Mouse (Mus musculus) neutrophil, adult 5-6 weeks (primary cell): ENCODE measurements around the gene Kctd10. TPM values are rescaled to one million over a fixed set of nuclear protein-coding genes. Genes with fewer than 3 reads are reported as not detected.
A peak's percentile ranks its signal among the peaks of the same experiment; 100 is the strongest.

Experiments
- ATAC-seq: fragments of 151-379, 151-347 bp; 2 replicates; pipeline ENCODE4 v1.8.0; 2017; ENCODE audit warnings: mild to moderate bottlenecking, moderate TSS enrichment; ENCODE audit not compliant: insufficient number of reproducible peaks, poor library complexity, low FRiP score, severe bottlenecking; ENCODE audit errors: extremely low read depth
- total RNA-seq: library from RNA; stranded (forward); fragments of 200-1000 nt; gene quantifications from 2 replicates; pipeline ENCODE4 v1.2.3, GENCODE M21; 2017

Gene Kctd10
- total RNA-seq, 1 experiment from 2014 or later: 88.8 TPM

DNA sequence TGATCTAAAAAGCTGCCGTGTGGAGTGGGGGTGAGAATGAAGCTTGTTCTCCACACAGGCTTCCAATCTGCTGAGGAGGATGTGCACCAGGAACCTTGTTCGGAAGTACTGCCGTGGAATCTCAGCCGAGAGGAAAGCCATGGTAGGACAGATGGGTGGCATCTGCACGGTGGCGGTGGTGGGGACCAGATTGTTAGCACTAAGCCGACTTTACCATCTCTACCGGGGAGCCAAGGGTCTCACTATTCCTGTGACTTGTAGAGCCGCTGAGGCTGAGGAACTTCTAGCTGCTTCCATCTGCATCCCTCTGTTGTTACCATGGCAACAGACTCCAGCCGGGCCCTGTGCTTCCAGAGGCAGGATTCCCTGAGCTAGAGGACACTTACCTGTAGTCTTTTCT, 21.5 kb downstream of the Kctd10 start:
- no peak for ATAC-seq

DNA sequence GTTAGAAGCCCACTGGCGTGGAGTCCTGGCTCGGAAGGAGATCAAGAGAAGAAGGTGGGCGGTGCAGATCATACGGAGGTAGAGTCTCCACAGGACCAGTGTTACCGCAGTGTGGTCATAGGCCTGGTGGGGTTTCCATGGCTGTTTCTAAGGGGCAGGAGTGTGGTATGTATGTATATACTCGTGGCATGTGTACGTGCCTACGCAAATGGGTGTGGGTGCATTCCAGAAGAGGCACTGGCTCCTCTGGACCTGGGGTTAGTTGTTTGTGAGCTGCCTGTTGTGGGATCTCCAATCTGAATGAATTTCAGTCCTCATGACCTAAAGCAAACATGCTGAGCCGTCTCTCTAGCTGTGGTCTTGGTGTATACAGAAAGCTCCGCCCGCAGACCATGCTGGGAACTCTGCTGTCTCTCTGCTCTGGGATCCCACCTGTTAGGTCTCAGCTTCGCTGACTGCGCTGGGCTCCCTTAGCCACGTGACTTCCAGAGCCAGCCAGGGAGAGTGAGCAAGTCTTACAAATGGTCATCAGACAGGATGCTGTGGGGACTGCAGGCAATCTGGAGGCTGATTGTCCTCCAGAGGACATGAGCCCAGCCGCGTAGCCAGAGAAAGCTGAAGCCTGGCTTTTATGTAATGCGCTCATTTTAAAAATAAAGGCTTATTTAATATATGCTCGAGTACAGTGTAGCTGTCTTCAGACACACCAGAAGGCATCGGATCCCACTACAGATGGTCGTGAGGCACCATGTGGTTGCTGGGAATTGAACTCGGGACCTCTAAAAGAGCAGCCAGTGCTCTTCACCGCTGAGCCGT, 23.2 kb downstream of the Kctd10 start:
- ATAC-seq: no peak

DNA sequence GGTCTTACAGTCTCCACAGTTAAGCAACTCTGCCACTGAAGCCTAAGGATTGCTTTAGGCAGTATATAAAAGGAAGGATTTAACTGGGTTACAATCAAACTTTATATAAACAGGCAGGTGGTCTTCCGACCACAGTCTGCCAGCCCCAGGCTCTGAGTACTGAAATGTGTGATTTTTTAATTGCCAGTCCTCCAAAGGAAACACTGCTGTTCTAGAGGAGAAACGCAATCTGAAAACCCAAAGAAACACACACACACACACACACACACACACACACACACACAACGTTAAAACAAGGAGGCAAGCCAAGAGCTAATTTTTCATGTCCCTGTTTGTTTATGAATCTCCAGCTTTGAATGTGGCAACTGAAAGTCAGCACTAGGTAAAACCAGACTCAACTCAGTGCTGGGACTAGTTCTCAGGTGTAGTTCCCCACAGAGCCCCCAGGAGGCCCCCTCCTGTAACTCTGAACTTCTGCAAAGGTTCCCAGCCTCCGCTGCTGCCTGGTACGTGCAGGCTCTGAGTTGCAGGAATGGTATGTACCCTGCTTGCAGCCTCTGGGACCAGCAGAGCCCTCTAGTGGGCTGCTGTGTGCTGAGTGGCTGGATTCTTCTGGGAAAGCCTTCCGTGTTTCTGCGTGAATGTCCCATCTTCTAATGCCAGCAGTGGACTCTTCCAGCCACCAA, 23.9 kb downstream of the Kctd10 start:
- ATAC-seq: peak; percentile 60

DNA sequence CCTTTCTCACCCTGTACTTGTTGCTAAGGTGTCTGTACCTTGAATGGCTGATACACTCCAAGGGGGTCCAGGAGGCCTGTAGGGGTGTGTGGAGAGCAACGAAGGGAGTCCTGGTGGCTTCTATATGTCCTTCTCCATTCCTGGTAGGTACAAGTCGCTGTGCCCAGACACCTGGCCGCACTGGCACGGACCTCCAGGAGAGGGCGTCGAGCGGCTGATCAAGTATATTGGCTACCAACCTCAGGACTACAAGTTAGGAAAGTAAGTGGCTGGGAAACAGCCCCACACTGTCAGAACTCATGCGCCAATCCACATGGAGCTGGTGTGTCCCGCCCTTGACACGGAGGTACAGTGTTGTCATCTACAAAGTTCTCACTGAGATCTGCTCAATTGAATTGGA, 28.8 kb downstream of the Kctd10 start:
- no peak for ATAC-seq

DNA sequence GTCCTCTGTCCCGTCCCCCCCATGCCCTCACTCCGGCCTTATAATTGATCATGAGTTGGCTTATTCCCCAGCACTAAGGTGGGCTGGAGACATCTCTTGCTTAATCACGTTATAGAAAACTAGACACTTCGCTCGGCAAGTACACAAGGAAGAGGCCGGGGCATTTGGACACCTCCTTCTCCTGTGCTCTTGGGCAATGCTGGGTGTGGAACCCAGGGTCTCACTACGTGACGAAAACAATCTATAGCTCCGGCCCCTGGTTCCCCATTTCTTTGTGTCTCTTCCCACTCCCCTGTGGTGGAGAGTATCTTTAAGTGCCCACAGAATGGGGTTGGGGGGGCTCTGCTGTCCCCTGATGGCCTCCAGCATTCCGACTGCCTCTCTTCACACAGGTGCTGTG, 33.3 kb downstream of the Kctd10 start:
- no peak for ATAC-seq

DNA sequence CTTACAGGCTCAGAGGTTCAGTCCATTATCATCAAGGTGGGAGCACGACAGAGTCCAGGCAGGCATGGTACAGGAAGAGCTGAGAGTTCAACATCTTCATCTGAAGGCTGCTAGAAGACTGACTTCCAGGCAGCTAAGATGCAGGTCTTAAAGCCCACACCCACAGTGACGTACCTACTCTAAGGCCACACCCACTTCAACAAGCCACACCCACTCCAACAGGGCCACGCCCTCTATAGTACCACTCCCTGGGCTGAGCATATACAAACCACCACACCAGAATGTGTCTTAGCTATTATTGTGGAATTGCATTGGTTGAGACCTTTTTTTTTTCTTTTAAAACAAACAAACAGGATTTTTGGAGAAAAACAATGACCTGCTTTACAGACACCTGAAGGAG, 34.8 kb downstream of the Kctd10 start:
- no peak for ATAC-seq

DNA sequence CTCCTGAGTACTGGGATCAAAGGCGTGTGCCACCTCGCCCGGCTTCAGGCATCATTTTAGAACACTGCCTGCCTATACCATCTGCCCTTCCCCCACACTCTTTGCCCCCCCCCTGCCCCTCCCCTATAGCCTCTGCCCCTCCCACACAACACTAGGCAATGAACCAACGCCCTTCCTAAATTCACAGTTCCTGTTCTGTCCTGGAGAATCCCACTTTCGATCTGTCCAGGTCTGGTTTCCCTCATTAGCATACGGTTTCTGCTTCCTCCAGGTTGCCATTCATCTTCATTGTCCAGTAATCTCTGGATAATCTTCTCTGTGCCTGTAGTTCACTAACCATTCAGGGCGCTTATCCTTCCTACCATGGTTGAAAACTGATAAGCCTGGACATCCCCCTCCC, 36.7 kb downstream of the Kctd10 start:
- ATAC-seq: no peak

DNA sequence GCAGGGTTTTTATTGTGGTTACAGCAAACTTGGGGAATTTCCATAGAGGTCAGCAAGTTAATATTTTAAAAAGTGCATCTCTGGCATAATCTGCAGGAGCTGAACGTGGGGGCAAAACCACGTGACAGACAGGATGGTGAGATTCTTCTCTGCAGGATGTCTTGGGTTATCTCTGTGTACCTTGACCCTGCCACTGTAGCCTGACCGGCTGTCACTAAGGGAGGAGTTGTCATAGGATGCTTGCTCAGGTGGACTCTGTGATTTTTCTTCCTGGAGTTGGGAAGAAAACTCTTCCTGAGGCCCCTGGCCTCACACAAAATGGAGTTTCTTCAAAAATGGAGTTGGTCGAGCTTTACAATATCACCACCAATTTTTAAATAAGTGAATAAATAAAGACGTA, 37.3 kb downstream of the Kctd10 start:
- ATAC-seq: no peak

DNA sequence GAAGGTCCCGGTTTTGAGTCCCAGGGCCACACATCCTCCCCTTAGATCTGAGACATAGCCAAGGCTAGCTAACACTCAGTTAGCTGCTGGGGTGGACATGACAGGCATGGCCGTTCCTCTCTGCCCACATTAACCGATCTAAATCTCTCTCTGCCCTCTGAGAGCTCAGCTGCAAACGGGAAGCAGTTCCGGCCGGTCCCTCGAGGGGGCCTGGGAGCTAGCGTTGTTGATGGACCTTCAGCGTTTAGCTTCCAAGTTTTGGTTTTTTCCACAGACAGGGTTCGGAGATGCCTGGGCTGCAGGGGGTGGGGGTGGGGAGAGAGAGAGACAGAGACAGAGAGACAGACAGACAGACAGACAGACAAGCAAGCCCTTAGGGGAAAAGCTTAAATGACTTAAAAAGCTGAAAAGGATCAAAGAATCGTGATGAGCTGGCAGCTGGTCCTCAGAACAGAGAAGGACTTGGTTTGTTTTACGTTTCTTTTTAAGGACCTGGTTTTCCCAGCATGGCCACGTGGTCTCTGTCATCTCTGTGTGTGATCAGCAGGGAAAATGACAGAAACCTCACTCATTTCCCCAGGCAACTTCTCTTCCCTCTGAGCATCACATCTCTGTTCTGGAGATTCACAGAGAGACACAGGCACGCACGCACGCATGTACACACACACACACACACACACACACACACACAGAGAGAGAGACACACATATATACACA, 56.4 kb downstream of the Kctd10 start:
- 0 out of 2 replicates have a peak, but pooled peaks have one; percentile 36 for ATAC-seq

DNA sequence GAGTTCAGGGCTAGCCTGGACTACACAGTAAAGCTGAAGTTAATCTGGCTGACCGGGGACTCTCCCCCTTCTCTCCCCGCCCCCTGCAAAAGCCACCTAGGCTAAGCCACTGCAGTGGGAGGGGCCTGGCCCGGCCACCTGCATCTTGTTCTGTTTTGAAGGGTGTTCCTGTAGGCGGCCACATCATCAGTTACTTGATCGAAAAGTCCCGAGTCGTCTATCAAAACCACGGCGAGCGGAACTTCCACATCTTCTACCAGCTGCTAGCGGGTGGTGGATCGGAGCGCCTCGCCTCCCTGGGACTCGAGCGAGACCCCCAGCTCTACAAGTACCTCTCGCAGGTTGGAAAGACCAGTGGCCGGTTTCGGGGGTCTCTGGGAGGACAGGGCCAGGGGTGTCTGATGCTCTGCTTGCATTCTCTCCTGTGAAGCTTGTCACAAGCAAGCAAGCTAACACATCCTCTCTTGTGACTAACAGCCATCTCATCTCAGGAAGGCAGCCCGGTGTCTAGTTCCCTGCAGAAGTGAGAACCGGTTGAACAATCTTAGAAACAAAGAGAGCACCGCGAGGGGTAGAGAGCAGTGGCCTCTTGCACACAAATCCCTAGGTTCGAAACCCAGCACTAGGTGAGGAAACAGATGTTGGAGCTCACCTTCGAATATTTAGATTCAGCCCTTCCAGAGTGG, 57.1 kb downstream of the Kctd10 start:
- peak; percentile 53; the same call in 1 of the 2 replicates for ATAC-seq

Other genes with a start within 250 kb of the Kctd10 start
- 0.86 TPM in 1 of 2 replicates, not detected in the other for gene Acacb, start 234.0 kb downstream of the Kctd10 start, total RNA-seq
- not detected in 2 replicates for gene Foxn4, start 106.7 kb downstream of the Kctd10 start, total RNA-seq
- 1.6 TPM in 2 replicates for gene Myo1h, start 91.3 kb downstream of the Kctd10 start, total RNA-seq
- 31.7 and 32.2 TPM in 2 replicates for gene Ube3b, start 99 bp upstream of the Kctd10 start, total RNA-seq
- gene Mmab, start 63.6 kb upstream of the Kctd10 start, total RNA-seq: 5.4 and 6.3 TPM in 2 replicates
- 2.0 and 2.7 TPM in 2 replicates for gene Mvk, start 63.8 kb upstream of the Kctd10 start, total RNA-seq
- 0.37 and 1.5 TPM in 2 replicates for gene Fam222a, start 187.5 kb upstream of the Kctd10 start, total RNA-seq